Mouse (Mus musculus) heart, adult 2 months (tissue): ENCODE results near the gene Irf2bp2.

Experiments
- CTCF ChIP-seq: fragments of 200-600 bp; IDR thresholded peaks from 2 replicates; pipeline ENCODE4 v1.8.1; 2022; ENCODE audit warnings: antibody characterized with exemption, mild to moderate bottlenecking, moderate library complexity
- EP300 ChIP-seq: fragments of 200-500 bp; IDR thresholded peaks from 2 replicates; pipeline ENCODE4 v1.6.1; 2011; ENCODE audit warnings: low read depth, low read length, control low read depth; ENCODE audit not compliant: insufficient read depth
- POLR2A ChIP-seq: fragments of 200-500 bp; IDR thresholded peaks from 2 replicates; pipeline ENCODE4 v1.6.1; 2011; ENCODE audit warnings: mild to moderate bottlenecking, low read depth, low read length, control low read depth; ENCODE audit not compliant: insufficient read depth

DNA sequence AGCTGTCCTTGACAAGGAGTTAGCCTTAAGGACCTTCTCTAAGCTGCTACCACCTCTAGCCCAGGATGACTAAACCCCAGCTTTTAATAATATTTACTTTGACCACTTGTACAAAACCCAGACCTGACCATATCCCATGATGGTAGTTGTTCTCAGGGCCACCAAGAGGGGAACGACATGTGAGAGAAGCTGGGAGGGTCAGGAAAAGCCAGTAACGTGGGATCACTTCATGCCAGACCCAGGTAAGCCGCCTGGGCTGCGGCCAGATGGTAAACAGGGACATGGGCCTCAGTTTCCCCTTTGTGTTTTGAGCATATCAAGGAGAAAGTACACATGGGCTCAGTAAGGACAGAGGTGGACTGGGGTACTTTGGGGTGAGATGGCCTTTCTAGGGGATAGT lies 46.4 kb downstream of the Irf2bp2 start:
- TF ChIP-seq CTCF, result no peak
- TF ChIP-seq POLR2A, result no peak
- TF ChIP-seq EP300, result no peak
